Mouse (Mus musculus): ENCODE results near the gene Pcsk6.

Pcsk6 gene

GRCm38 (mm10) chr7:66058703-66059102, 197.2 kb downstream of the Pcsk6 start, which contains the start of gene Snrpa1:
TSS of gene Snrpa1 (plus strand) at chr7:66059003.
- CTCF ChIA-PET = interaction anchor here (0.6 to 1.1 kb wide), 2 partner anchors 14 to 168 kb away, joined by 3 read pairs; no protein-coding TSS in a partner anchor

GRCm38 (mm10) chr7:66060066-66060956, 198.8 kb downstream of the Pcsk6 start:
- CTCF ChIA-PET = interaction anchor here (0.6 to 0.8 kb wide), 2 partner anchors 18 to 19 kb away, joined by 3 read pairs; no protein-coding TSS in a partner anchor

- CTCF ChIA-PET = interaction anchor here (0.8 kb wide), 1 partner anchor 17 kb away, joined by 3 read pairs; no protein-coding TSS in a partner anchor
Measured at GRCm38 (mm10) chr7:66061057-66061456, 199.5 kb downstream of the Pcsk6 start.

GRCm38 (mm10) chr7:66076411-66076810, 214.9 kb downstream of the Pcsk6 start:
- CTCF ChIA-PET = no interaction called here

- CTCF ChIA-PET = interaction anchor here (0.6 kb wide), 2 partner anchors 19 to 160 kb away, joined by 3 read pairs; no protein-coding TSS in a partner anchor
Measured at GRCm38 (mm10) chr7:66079364-66080230, 218.1 kb downstream of the Pcsk6 start, which contains the start of gene Selenos. TSS of gene Selenos (plus strand) at chr7:66079649.

GRCm38 (mm10) chr7:66080231-66080613, 218.7 kb downstream of the Pcsk6 start:
- CTCF ChIA-PET = interaction anchor here (0.6 kb wide), 1 partner anchor 159 kb away, joined by 3 read pairs; no protein-coding TSS in a partner anchor

GRCm38 (mm10) chr7:66083757-66084156, 222.2 kb downstream of the Pcsk6 start:
- CTCF ChIA-PET = no interaction called here

- CTCF ChIA-PET = no interaction called here
Measured at GRCm38 (mm10) chr7:66084546-66084945, 223.0 kb downstream of the Pcsk6 start.

- CTCF ChIA-PET = no interaction called here
Measured at GRCm38 (mm10) chr7:66087652-66088051, 226.1 kb downstream of the Pcsk6 start.

GRCm38 (mm10) chr7:66088077-66088476, 226.5 kb downstream of the Pcsk6 start:
- CTCF ChIA-PET = no interaction called here

GRCm38 (mm10) chr7:66090676-66091190, 229.2 kb downstream of the Pcsk6 start:
- CTCF ChIA-PET = no interaction called here

- CTCF ChIA-PET = no interaction called here
Measured at GRCm38 (mm10) chr7:66091553-66091952, 230.0 kb downstream of the Pcsk6 start.

GRCm38 (mm10) chr7:66092656-66093055, 231.1 kb downstream of the Pcsk6 start:
- CTCF ChIA-PET = interaction anchor here (0.7 kb wide), 1 partner anchor 136 kb away, joined by 3 read pairs; no protein-coding TSS in a partner anchor

GRCm38 (mm10) chr7:66094141-66094540, 232.6 kb downstream of the Pcsk6 start:
- CTCF ChIA-PET = interaction anchor here (0.6 kb wide), 1 partner anchor 8 kb away, joined by 5 read pairs; no protein-coding TSS in a partner anchor

- CTCF ChIA-PET = interaction anchor here (0.6 kb wide), 1 partner anchor 16 kb away, joined by 3 read pairs; no protein-coding TSS in a partner anchor
Measured at GRCm38 (mm10) chr7:66098803-66099202, 237.3 kb downstream of the Pcsk6 start.

Measured in spleen, embryonic (tissue).